Mouse (Mus musculus) cerebellum, adult 2 months (tissue): ENCODE measurements around the gene Runx2. TPM values are rescaled to one million over a fixed set of nuclear protein-coding genes. Genes with fewer than 3 reads are reported as not detected.

Source experiments
- DNase-seq, 2 experiments: peaks; one replicate each; pipeline ENCODE4 v3.0.0; 2021
- H3K27ac ChIP-seq: fragments of 200-500 bp; 2 replicates; pipeline ENCODE4 v1.5.1; 2012; ENCODE audit warnings: low read length, control low read depth, inconsistent platforms; ENCODE audit not compliant: insufficient read depth
- H3K27me3 ChIP-seq: fragments of 200-500 bp; 2 replicates; pipeline ENCODE4 v1.6.1; 2012; ENCODE audit warnings: inconsistent platforms, mild to moderate bottlenecking, low read length, moderate library complexity; ENCODE audit not compliant: control insufficient read depth, insufficient read depth
- H3K4me1 ChIP-seq: fragments of 200-500 bp; 2 replicates; pipeline ENCODE4 v1.6.1; 2011; ENCODE audit warnings: low read length; ENCODE audit not compliant: control insufficient read depth, insufficient read depth
- H3K4me3 ChIP-seq: fragments of 200-500 bp; replicated peaks from 2 replicates; pipeline ENCODE3; 2011; ENCODE audit warnings: mild to moderate bottlenecking, low read depth, low read length, control low read depth; ENCODE audit not compliant: insufficient read depth
- CTCF ChIP-seq: fragments of 200-500 bp; IDR thresholded peaks from 2 replicates; pipeline ENCODE4 v1.5.1; 2011; ENCODE audit warnings: low read depth, mild to moderate bottlenecking, control low read depth, low read length, moderate library complexity, borderline replicate concordance; ENCODE audit not compliant: insufficient read depth
- POLR2A ChIP-seq: fragments of 200-500 bp; IDR thresholded peaks from 2 replicates; pipeline ENCODE4 v1.6.1; 2011; ENCODE audit warnings: low read length, control low read depth, borderline replicate concordance; ENCODE audit not compliant: insufficient read depth
- WGBS: fragments of 180-500 bp; shearing (Covaris S2); methylation state at CpG from one replicate; pipeline ENCODE4 v1.1.7; 2018; 5-methylcytosine and 5-hydroxymethylcytosine counted together
- polyA plus RNA-seq: library from polyadenylated mRNA; depleted of rRNA; stranded (reverse); fragments of >200 nt; gene quantifications from 2 replicates; pipeline ENCODE4 v1.2.3, GENCODE M21; 2012

Gene Runx2
- polyA plus RNA-seq, 1 experiment: 0.95 TPM

- Histone ChIP-seq H3K4me3 (peak overlapping the region; percentile 11), H3K27ac (no peak overlapping the region), H3K4me1 (peaks cover 6% of the 10 kb centered on the region; the same call in 1 of the 2 replicates), H3K27me3 (no peaks in the 10 kb centered on the region)
- TF ChIP-seq POLR2A (no peak), CTCF (no peak)
- peak; percentile 64 to 70 for DNase-seq
- WGBS: 51% methylated on average over 11 of the region's 11 CpGs
These were observed 195.9 kb downstream of the Runx2 start for GRCm38 (mm10) chr17:44618691-44619090.

DNA sequence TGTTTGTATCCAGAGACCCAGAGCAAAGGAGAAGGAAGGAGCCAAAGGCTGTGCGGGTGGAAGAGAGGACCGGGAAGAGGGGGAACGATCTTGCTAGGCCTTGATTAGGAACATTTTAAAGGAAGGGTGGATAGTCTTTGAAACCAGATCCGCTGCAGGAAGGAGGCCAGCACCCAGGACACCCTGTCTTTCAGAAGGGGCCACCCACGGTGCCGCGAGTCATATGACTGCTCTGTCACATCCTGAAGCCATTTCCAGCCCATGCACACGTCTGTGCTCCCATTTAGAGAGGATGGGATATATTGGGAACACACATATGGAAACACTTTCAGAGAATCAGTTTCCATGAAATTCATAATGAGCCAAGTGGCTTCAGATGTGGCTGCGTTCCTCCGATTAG, 196.4 kb downstream of the Runx2 start:
- WGBS: 39% methylated on average over 10 of the region's 10 CpGs
- Histone ChIP-seq H3K4me1 (peaks cover 8% of the 10 kb centered on the region; the same call in 1 of the 2 replicates), H3K4me3 (no peak overlapping the region), H3K27ac (no peak overlapping the region), H3K27me3 (no peaks in the 10 kb centered on the region)
- DNase-seq: peak; percentile 41 to 46
- no peak for TF ChIP-seq POLR2A
- no peak for TF ChIP-seq CTCF

GRCm38 (mm10) chr17:44617741-44618140, 196.9 kb downstream of the Runx2 start:
- Histone ChIP-seq H3K4me1 (peaks cover 8% of the 10 kb centered on the region; the same call in 1 of the 2 replicates), H3K27ac (no peak overlapping the region), H3K27me3 (no peaks in the 10 kb centered on the region), H3K4me3 (no peak overlapping the region)
- TF ChIP-seq POLR2A: no peak
- no peak for TF ChIP-seq CTCF
- DNase-seq: no peak
- WGBS: 78% methylated on average over 2 of the region's 2 CpGs

DNA sequence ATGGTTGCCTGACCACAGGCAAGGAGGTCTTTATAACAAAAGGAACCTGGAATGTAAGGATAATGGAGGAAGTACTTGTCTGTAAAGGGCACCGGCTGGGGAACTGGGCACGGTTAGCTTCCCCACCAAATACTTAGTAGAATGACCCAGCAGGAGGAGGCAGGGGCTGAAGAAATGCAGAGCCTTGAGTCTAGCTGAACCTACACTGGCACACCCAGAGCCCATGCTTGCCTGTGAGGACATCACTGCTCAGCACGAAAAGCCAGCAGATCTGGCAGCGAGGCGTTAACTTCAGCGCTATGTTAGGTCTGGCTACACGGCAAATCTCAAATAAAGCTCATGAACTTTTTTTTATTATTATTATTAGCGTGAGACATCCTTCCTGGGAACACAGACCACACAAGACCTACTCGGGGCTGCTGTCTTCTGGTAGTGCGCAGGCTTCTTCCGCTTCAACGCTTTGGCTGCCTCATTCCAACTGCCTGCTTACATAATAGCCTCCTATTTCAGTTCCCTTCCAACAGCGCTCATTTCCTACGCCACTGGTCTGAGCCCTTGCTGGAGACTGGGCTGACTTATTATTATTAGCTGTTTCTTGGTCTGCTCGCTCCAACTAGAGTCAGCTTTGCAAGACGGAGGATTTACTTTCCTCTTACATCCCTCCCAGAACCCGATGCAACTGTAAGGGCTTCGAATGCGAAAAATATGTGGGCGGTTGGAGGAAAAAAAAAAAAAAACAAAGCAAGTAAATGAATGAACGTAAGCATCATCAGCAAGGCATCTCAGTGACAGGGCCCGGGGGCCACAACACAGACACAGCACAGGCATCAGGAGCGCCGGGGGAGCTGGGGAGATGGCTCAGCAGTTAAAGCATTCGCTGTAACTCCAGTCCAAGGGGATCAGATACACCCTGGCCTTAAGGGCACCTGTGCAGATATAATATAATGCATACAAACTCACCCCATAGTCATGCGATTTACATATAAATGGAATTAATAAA, 200.6 kb downstream of the Runx2 start:
- Histone ChIP-seq H3K27me3 (no peaks in the 10 kb centered on the region), H3K4me3 (peak overlapping the region; percentile 34), H3K4me1 (peaks cover 8% of the 10 kb centered on the region; the same call in 1 of the 2 replicates), H3K27ac (peak overlapping the region; percentile 93)
- peak; percentile 82; the same call in 1 of the 2 replicates for TF ChIP-seq POLR2A
- no peak for TF ChIP-seq CTCF
- 9% methylated on average over 26 of the region's 26 CpGs for WGBS
- DNase-seq: peak; percentile 88 to 93

- peaks cover 8% of the 10 kb centered on the region; the same call in 1 of the 2 replicates for H3K4me1 ChIP-seq
- peak; percentile 8 to 22 for DNase-seq
- TF ChIP-seq POLR2A: no peak
- no peak for TF ChIP-seq CTCF
- H3K4me3 ChIP-seq: no peak overlapping the region
- H3K27ac ChIP-seq: no peak overlapping the region
- 94% methylated on average over 8 of the region's 8 CpGs for WGBS
- H3K27me3 ChIP-seq: no peaks in the 10 kb centered on the region
These were observed 202.0 kb downstream of the Runx2 start for GRCm38 (mm10) chr17:44612641-44613040.

GRCm38 (mm10) chr17:44612002-44612401, 202.6 kb downstream of the Runx2 start:
- WGBS: 96% methylated on average over 3 of the region's 3 CpGs

DNA sequence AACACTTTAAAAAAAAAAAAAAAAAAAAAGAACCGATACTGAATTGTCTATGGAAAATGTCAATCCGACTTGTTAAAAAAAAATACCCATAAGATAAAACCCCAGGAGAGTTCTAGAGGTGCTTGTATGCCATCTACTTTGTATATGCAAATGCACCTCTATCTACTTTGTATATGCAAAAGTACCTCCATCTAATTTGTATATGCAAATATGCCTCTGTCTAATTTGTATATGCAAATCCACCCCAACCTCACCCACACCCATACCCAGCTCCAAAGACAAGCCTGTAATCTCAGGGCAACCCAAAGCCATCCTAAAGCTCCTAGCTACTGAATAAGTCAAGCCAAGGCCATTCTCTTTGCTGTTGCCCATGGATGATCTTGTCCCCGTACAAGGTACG, 203.1 kb downstream of the Runx2 start:
- TF ChIP-seq CTCF (no peak), POLR2A (no peak)
- Histone ChIP-seq H3K27me3 (no peaks in the 10 kb centered on the region), H3K4me3 (no peak overlapping the region), H3K4me1 (peaks cover 8% of the 10 kb centered on the region; the same call in 1 of the 2 replicates), H3K27ac (no peak overlapping the region)
- WGBS: 88% methylated on average over 4 of the region's 4 CpGs
- no peak for DNase-seq

More at GRCm38 (mm10) chr17:44612002-44612401, 202.6 kb downstream of the Runx2 start:
- Histone ChIP-seq H3K4me1 (peaks cover 8% of the 10 kb centered on the region; the same call in 1 of the 2 replicates), H3K27ac (no peak overlapping the region), H3K4me3 (no peak overlapping the region), H3K27me3 (no peaks in the 10 kb centered on the region)
- TF ChIP-seq CTCF: no peak
- TF ChIP-seq POLR2A: no peak
- no peak for DNase-seq
